Mouse (Mus musculus) right cerebral cortex, postnatal 36 days (tissue): ENCODE measurements around the gene Gm26620.

Experiments used
- DNase-seq, 2 experiments: peaks; one replicate each; pipeline ENCODE4 v3.0.0; 2022; ENCODE audit warnings: low spot score in 2 of 2, mixed read lengths in 1 of 2

The Gm26620 gene

DNA sequence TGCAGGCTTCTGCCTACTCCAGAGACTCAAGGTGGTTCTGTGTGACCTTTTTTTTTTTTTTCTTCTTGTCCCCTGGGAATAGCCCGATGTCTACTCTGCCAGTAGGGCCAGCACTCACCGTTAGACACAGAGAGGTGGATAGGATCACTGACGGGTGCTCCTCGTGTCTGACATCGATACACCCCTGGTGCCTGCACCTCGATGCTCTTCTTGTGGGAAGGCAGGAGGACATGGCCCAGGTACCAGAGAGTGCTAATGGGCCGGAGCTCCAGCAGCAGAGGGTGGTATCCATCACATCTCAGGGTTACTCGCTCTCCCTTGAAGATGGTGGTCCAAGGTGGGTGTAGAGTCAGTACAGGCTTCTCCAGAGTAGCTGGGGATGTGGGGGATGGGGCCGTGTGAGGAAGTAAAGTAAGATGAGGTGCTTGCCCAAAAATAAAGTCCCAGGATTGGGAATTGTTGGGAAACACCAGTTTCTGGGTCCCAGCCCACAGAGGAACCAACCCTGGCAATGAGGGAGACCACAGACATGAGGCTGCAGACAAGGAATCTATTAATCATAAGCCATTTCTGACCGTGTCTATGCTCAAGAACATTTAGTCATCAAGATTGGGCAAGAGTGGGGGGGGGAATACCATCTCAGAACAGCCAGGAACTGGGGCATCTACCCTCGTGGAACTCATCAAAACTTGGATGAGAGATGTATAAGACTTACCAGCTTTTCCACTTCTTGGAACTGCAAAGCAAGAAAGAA is 27.2 kb downstream of the Gm26620 start:
- DNase-seq, result no peak

GRCm38 (mm10) chr1:170912891-170913615 is 28.2 kb downstream of the Gm26620 start, which contains the start of gene Fcrlb:
Gene Fcrlb, minus strand, starts transcription at chr1:170912941.
- DNase-seq, result no peak

- DNase-seq, result no peak
These were observed 30.8 kb downstream of the Gm26620 start for GRCm38 (mm10) chr1:170915657-170916056.

- no peak for DNase-seq
These were observed 34.4 kb downstream of the Gm26620 start for GRCm38 (mm10) chr1:170919308-170919707.

DNA sequence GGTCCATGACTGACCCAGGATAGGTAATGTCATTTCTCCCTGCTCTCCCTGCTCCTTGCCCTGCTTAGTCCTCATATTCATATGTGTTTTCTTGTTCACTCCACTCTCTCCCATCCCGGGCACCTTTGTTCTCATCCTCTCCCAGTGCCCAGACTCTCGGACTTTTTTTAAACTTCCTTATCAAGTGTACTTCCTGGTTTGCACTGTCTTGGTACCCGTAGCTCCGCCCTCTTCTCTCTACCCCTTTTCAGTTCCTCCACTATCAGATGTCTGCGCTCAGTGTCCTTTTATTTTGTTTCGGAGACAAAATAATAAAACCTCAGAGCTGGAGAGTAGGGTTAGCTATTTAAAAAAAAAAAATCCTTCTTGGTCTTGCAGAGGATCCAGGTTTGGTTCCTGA is 39.6 kb downstream of the Gm26620 start:
- no peak for DNase-seq

- DNase-seq, result no peak
These were observed 42.1 kb downstream of the Gm26620 start for GRCm38 (mm10) chr1:170926941-170927340.

DNA sequence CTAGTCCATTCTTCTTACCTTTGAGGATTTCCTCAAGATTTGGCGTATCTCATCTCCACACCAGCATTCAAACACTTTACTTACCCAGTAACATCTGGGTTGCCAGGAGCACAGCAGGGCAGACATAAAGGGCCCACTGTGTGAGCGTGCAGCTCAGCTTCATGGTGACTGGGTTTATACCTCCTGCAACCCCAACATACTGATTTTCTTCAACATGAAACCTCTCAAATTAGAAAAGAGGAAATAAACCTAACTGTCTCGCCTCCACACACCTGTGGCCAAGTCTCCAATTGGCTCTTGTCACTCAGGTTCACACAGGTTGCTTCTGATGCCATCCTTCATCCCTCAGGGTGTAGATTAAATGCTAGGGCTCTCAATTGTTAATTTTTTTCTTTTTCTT is 42.5 kb downstream of the Gm26620 start, which contains the start of gene Fcrla:
Fcrla (minus strand) TSS at position 206 of the 400 bp plus-strand sequence.
- DNase-seq, result no peak

DNA sequence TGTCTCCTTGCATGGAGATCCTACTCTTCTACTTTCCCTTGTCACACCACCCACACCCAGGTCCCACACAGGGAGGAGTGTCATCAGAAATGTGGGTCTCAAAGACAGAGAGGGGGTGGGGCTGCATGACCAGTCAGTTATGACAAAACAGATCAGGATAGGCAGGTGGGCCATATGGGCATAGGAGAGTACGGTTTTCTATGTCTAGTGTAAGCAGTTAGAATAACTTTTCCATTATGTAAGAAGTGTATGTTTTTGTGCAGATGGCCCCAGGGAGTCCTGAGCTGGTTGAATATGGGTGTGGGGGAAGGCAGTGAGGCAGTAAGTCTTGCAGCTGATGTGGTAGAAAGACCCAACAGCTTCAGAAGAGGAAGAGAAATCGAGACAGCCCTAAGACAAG is 43.6 kb downstream of the Gm26620 start:
- DNase-seq, result no peak

DNA sequence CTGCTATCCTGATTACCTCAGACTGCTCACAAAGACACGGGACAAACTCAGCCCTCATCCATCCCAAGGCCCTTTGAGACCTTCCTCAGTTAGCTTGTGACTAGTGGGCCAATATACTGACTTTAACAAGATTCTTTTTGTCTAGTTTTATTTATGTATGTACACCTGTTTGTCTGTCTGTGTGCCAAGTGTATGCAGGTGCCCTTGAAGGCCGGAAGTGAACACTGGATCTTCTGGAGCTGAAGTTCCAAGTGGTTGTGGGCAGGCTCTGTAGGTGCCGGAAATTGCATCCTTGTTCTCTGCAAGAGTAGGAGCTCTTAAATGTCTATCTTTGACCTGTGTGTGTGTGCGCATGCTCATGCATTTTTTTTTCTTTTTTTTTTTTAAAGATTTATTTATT is 44.4 kb downstream of the Gm26620 start:
- no peak for DNase-seq

- no peak for DNase-seq
These were observed 47.2 kb downstream of the Gm26620 start for GRCm38 (mm10) chr1:170932043-170932442.

DNA sequence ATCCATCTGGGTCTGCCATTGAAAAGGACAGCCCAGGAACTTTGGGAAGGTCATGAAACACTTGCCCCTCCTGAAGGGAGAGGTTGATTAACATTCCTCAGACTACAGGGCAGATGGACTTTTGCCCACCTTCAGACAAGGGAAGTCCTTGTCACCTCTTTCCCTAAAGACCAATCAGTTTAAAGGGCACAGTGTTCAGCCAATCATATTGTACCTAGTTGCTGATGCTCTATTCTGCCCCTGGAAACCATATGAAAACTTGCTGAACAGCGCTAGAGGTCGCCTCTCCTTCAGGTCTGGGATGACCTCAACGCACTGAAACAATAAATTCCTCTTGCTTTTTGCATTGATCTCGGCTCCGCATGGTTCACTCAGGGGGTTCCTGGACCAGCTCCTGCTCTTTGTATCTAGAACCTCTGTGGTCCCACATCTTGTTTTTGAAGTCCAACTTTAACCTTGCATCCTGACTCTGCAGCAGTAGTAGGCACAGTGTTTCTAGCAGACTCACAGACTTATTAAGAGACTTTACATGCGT is 48.6 kb downstream of the Gm26620 start:
- no peak for DNase-seq

- no peak for DNase-seq
These were observed 49.1 kb downstream of the Gm26620 start for GRCm38 (mm10) chr1:170933940-170934339.

- DNase-seq, result no peak
These were observed 49.5 kb downstream of the Gm26620 start for GRCm38 (mm10) chr1:170934383-170934782.
